Mouse (Mus musculus): ENCODE data around the gene Glis3.

GRCm38 (mm10) chr19:28374524-28374923, 305.4 kb downstream of the Glis3 start:
- no peak for TF ChIP-seq EP300 (optimal IDR thresholded peaks at IDR 0.05)
- no peak for TF ChIP-seq CTCF (IDR thresholded peaks at IDR 0.05; ENCODE audit: low read depth)

All from stomach, postnatal 0 days (tissue).